Mouse (Mus musculus) heart, adult 11 months (tissue): ENCODE results near the gene Gm11127.

Experiments
- DNase-seq: peaks from one replicate; pipeline ENCODE4 v3.0.0; 2022

The Gm11127 gene

DNA sequence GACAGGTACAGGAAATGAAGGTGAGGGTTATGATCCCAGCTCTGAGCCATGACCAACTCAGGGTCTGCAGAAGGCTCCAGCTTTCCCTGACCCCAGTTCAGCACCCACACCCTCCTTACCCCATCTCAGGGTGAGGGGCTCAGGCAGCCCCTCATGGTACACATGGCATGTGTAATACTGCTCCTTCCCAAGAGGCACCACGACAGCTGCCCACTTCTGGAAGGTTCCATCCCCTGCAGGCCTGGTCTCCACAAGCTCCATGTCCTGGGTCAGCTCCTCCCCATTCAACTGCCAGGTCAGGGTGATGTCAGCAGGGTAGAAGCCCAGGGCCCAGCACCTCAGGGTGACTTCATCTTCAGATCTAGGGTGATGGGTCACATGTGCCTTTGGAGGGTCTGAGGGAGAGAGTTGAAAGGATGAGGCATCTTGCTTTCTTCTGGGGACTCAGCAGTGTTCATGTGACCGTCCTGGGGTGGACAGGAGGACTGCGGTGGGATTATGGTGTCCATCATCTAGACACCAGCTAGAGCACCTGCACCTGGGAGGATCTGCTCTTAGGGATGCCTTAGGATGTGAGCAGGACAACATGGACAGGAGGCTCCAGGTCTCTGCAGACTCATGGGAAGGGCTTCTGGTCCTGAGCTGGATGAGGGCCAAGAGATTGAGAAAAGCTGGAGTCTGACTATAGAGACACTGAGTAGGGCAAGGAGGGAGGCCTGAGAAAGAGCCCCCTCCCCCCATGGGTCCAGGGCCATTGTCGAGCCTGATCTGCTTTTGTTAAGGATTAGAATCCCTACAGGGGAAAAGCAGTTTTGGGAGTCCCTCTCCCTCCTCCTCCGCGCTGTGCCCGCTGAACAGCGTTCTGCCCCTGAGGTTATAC lies 27.2 kb downstream of the Gm11127 start:
- DNase-seq = peak; percentile 94

DNA sequence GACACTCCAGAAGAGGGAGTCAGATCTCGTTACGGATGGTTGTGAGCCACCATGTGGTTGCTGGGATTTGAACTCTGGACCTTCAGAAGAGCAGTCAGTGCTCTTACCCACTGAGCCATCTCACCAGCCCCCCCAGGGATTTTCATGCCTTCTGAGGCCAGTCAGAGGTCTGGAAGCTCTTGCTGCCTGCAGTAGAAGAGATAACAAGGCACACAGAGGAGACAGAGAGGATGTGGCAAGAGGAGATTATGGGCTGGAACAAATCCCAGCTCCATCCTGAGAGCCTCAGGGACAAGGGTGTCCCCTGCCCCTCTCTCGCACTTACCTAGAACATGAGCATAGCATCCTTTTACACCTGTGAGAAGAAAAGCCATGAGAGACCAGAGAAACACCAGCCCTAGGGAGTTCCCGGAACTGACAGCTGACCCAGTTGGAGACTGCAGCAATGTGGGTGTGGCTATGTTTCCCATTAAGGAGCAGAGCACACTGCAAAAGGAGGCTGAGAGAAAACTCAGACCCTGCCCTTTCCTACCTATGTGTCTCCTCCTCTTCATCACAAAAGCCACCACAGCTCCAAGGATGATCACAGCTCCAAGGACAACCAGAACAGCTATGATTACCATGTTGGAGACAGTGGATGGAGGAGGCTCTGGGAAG lies 28.0 kb downstream of the Gm11127 start:
- peak; percentile 94 for DNase-seq

DNA sequence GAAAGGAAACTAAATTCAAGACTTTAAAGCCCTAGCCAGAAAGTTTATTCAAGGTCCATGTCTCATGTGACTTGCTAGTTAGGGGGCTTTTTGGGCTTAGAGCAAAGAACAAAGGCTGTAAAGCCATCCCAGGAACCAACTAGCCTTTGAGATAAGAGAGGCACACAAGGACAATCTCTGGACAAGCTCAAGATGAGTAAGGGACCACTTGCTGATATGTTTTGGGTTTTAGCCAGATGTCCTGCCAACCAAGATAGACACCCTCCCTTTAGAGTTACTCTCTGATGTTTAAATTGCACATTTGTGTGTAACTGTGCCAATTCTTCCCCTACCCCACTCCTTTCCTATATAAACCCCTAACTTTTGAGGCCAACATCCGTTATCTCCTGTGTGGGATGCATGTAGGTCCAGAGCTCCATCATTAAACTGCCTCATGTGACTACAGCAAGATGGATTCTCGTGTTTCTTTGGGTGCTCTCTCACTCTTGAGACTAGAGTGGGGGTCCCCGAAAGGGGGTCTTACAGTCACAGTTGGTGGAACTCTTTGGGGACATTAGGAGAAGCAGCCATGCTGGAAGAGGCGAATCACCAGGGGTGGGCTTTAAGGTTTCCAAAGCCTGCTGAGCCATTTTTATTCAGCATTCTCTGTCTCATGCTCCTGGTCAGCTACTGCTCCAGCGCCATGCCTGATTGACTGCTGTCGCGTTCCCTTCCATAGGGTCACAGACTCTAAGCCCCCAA lies 29.1 kb downstream of the Gm11127 start:
- peak; percentile 87 for DNase-seq

DNA sequence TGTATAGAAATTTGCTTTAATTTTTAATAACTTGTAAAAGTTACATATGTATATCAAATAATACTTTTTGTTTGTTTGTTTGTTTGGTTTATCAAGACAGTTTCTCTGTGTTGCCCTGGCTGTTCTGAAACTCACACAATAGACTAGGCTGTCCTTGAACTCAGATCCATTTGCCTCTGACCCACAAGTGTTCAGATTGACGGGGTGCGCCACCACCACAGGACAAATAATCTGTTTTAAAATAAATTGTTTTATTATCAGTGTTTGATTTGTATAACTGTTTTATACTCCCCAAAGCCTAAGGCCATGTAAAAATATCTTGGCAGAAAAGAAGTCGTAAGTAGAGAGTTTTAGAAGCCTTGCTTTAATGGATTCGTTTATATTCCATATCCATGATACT lies 30.5 kb downstream of the Gm11127 start:
- DNase-seq = peak; percentile 80

DNA sequence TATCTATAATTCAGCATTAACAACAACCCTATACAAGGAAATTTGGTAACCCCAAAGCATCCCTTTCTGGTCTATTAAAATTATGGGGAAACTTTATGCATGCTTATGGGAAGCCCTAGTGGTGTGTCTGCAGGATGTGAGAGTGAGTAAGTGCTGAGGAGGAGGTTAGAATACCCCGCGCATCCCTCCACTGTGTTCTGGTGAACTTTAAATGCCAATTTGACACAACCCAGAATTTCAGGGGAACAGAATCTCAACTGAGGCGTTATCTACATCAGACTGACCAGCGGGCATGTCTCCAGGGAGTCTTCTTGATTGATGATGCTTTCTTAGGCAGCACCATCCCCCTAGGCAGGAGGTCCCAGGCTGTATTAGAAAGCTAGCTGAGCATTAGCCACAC lies 32.3 kb downstream of the Gm11127 start:
- DNase-seq = peak; percentile 82

DNA sequence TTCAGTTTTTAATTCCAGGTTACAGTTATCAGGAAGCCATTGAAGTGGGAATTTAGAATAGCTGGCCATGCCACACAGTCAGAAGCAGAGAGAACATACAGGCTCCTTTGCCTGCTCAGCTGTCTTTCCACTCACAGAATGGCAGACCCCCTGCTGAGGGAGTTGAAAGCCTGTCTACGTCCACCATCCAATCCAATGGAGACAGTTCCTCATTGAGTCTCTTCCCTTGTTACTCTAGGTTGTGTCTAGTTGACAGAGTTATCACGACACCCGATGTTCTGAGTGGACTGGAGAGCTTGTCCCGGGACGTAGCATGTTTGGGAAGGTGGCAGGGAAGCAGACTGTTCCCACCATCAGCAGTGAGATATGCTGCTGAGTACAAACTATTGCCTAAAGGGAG lies 33.0 kb downstream of the Gm11127 start:
- DNase-seq = peak; percentile 87

DNA sequence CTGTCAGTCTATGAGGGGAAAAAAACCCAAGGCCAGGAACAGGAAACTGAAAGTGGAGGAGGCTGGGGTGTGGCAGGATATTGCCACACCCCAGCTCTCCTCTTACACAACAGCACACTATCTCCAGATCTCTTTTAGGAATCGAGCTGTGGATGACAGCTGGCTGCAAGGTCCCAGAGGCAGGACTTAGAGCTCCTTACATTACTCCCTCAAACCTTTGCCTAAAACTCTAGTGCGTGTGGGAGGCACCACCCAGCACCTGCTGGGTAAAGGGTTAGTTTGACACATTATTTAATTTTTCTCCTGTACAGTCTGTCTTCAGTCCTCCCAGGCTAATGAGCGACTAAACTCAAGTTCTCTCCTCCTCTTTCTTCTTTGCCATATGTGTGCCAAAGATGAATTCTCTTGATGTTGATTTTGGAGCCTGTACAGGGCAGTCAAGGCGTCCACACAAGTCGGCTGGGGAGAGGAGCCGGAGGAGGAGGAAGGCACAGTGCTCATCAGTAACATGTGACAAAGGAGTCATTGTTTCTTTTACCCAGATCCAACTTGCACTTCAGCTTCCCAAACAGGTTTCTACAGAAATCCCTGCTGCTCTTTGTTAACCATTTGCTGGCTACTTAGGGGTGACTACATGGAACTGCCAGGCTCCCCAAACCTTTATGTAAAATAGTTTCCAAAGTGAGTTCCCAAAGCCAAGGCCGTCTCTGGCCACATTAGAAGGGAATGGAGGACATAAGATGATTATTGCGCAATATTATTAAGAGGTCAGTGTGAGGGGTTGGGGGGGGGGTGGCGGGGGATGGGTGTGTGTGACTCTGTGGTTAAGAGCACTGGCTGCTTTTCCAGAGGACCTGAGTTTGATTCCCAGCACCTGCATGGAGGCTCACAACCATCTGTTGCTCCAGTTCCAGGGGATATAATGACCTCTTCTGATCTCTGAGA lies 34.2 kb downstream of the Gm11127 start:
- DNase-seq = peak; percentile 97

DNA sequence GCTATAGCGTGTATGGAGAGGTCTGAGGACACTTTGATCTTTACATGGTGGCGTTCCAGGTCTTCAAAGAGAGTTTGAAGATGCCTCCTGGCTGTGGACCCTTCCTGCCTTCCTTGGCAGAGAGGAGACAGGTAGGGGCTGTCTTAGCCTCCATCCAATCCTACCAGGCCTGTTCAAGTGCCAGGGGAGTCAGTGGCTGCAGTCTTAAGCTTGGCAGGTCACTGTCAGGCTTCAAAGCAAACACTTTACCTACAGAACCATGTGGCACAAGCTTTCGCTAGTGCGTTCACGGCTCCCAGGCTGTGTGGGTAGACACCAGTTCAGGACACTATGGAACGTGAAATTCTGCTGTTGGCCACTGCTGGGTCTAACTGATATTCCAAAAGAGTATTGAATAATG lies 35.2 kb downstream of the Gm11127 start:
- peak; percentile 91 for DNase-seq

DNA sequence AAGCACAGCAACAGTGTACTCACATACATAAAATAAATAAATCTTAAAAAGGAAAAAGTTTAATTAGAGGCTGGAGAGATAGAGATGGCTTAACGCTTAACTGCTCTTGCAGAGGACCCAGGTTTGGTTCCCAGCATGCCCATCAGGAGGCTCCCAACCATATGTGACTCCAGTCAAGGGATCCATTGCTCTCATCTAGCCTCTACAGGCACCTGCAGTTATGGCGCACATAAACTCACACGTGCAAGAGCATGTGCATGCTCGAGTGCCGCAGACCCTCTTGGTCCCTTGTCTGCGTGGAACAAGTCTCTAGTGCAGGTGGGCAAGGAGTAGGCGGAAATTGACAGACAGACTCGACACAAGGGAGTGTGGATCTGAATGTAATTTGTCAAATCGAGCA lies 36.1 kb downstream of the Gm11127 start:
- peak; percentile 88 for DNase-seq

DNA sequence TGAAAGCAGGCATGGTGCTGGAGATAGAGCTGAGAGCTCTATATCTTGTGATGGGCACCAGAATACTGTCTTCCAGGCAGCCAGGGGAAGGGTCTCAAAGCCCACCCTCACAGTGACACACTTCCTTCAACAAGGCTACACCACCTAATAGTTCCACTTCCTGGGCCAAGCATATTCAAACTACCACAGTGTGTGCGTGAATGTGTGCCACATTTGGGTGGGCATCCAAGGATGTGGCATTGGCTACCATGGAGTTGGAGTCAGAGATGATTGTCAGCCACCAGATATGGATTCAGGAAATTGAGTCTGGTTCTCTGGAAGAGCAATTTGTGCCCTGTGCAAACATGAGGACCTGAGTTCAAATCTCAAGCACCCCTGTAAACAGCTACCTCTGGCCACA lies 36.9 kb downstream of the Gm11127 start:
- peak; percentile 89 for DNase-seq

DNA sequence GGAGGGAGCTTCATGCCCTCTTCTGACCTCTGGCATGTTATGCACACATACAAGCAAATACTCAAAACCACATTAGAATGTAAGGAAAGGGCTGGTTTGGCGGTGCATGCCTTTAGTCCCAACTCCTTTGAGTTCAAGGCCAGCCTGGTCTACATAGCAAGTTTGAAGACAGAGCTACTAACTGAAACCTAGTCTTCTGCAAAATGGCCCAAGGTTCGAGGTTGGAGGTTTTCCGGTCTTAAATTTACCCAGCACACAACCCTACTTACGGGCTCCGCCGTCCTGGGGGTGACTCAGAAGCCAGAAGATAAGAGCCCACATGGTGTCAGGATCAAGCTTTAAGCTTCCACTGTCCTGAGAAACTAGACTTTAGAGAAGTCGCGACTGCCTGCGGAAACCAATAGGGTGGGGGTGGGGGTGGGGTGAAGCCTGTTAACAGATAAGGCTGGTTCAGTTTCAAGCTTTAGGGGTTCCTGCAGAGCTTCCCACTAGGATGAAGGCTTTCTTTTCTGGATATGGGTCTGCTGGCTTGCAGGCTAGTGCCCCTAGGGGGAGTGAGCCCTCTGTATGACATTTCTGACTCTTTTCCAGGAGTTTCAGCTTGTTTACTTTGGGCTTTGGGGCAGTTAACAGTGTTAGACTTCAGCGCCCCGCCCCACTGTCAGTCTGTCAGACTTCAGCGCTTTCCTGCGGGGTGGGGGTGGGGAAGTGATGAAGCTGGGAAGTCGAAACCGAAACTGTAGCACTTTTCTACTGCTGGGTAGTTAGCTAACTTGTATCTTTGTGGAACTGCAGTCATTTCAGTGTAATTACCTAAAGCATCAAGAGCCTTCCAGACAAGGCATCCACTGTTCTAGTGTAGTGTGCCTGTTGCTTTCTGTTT lies 37.7 kb downstream of the Gm11127 start, which contains the start of gene H2-T24:
Gene H2-T24 (minus strand): TSS at position 370 of the 883 bp plus-strand sequence.
- DNase-seq = peak; percentile 99

DNA sequence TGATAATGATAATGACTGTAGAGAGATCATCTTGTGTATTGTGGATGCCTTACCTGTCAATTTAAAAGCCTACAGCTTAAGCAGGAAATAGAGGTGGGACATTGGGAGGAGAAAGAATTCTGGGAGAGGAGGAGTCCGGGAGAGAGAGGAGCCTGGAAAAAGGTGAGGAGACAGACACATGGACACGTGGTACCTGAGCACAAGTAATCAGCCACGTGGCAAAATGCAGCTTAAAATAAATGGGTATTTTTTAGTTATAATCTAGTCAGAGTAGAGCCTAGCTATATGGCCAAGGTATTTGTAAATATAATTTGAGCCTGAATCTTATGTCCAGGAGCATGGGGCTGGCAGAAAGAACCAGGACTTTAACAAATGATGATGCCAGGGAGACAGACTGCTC lies 38.7 kb downstream of the Gm11127 start:
- DNase-seq = no peak

DNA sequence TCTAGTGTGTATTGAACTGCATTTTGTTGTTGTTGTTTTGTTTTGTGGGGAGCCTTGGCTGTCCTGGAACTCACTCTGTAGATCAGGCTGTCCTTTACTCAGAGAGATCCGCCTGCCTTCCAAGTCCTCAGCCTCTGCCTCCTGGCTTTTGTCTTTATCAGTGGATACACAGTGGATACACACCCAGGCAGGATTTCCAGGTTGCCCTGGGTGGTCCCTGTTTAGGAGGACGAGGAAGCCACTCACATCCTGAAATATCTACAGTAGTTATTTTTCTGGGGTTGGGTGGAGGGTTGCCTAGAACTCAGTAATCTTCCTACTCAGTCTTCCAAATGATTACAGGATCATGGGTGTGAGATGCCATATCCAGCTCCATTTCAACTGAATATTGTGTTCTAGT lies 39.2 kb downstream of the Gm11127 start:
- DNase-seq = peak; percentile 98

DNA sequence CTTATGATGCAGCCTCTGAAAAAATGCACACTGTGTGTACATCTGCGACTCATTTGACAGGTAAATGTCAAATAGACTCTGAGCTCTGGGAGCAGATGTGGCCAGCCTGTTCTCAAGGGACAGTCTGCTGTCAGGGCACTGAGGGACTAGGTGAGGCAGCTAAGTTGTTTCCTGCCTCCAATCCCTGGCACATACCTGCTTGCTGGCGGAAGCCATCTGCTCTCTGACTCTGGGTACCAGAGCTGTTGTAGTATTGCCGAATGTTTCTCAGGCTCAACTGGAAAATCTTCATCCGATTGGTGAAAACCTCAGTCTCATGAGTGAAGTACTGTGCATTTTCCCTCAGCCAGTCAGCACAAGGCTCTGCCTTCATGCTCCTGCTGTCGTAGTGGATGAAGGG lies 41.1 kb downstream of the Gm11127 start:
- DNase-seq = no peak

DNA sequence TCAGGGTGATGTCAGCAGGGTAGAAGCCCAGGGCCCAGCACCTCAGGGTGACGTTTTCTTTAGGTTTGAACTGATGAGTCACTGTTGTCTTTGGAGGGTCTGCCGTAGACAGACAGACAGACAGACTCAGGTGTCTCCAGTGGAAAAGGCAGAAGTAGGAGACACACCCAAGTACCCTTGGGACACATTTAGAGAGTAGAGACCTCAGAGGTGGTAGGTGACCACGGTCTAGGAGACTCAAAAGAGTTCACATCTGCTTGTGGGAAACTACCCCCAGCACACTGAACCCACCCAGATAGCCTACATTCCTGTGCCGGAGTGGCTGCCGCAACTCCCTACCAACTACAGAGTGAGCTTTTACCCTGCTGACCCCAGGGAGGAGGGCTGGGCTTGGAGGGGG lies 43.2 kb downstream of the Gm11127 start:
- no peak for DNase-seq
